Mouse (Mus musculus): Measurements from ENCODE around the gene Cyb561d1. TPM values are rescaled to one million over a fixed set of nuclear protein-coding genes. Genes with fewer than 3 reads are reported as not detected.

The Cyb561d1 gene
- total RNA-seq, 2 experiments from 2014 or later, result 20.6 to 21.4 TPM

GRCm38 (mm10) chr3:108204470-108204869, 3.5 kb upstream of the Cyb561d1 start:
- no peak for DNase-seq (ENCODE audit: low spot score in 2 of 2)

DNA sequence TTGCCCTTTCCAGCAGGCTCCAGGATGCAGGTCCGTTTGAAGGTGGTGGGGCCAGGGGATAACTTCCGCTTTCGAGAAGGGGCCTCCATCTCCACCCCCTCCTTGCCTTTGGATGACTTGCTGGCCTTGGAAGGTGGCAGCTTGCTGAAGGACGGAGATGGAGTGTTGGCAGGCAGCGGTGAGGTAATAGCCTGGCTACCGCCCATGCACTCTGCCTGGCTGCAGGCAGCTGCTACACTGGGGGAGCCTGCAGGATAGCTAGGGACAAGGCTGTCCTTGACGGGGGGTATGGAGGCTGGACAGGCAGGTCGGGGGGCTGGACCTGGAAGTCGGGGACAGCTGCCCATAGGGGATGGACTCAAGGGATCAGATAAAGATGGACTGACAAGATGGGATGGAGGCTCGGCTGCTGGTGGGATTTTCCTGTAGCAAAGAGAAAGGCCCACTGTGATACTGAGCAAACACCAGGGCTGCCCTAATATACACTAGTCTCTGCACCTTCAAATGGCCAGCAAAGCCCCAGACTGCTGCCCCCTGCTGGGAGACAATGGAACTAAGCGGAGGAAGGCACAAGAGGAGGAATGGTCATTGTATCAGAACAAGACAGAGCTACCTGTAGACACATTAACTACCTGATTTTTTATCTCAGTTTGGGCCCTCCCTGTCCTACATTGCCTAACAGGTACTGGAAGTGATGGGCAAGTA, 2.8 kb upstream of the Cyb561d1 start:
- DNase-seq (ENCODE audit: low spot score in 2 of 2), result peak; percentile 78 to 88

DNA sequence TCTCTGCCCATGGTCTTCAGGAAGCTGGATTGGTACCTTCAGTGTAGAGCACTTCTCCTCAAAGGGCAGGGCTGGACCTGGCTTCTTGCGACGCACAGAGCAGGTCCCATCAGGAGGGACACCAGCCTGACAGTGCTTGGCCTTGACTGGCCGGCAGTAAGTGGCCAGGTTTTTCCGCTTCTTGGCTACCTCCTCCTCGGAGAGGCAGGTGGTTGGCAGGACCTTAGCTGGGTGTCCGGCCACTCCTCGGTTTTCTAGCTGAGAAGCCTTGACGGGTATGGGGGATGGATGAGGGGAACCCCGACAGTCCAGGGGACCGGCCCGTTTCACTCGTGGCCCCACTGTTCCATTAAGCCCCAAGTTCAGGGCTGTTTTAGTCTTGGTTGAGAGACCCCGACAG, 2.2 kb upstream of the Cyb561d1 start:
- DNase-seq (ENCODE audit: low spot score in 2 of 2), result no peak

- no peak for DNase-seq (ENCODE audit: low spot score in 2 of 2)
These were observed 1.5 kb upstream of the Cyb561d1 start for GRCm38 (mm10) chr3:108202506-108202905.

- DNase-seq (ENCODE audit: low spot score in 2 of 2), result no peak
These were observed 1.8 kb downstream of the Cyb561d1 start for GRCm38 (mm10) chr3:108199231-108199630.

- peak; percentile 81 to 90 for DNase-seq (ENCODE audit: low spot score in 2 of 2)
These were observed 3.9 kb downstream of the Cyb561d1 start for GRCm38 (mm10) chr3:108197066-108197497.

GRCm38 (mm10) chr3:108195941-108196590, 4.9 kb downstream of the Cyb561d1 start:
- no peak for DNase-seq (ENCODE audit: low spot score in 2 of 2)

GRCm38 (mm10) chr3:108195287-108195686, 5.7 kb downstream of the Cyb561d1 start:
- DNase-seq (ENCODE audit: low spot score in 2 of 2), result no peak

DNA sequence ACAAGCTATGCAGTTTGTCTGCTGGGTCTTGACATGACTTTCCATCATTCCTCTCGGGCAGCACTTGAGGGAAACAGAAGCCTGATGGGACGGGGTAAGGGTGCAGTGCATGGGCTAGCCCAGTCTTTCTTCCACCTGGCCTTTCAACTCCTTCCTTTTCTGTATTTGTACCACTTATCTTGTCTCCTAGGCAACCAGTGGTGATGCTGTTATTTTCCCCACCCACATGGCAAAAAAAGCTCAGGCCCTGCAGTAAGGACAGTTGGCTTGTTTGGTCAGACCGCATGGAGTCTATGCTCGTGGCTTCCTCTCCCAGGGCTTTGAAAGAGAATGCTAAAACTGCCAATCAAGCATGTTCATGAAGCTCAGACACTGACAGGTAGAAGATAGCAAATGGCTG, 7.3 kb downstream of the Cyb561d1 start:
- no peak for DNase-seq (ENCODE audit: low spot score in 2 of 2)

DNA sequence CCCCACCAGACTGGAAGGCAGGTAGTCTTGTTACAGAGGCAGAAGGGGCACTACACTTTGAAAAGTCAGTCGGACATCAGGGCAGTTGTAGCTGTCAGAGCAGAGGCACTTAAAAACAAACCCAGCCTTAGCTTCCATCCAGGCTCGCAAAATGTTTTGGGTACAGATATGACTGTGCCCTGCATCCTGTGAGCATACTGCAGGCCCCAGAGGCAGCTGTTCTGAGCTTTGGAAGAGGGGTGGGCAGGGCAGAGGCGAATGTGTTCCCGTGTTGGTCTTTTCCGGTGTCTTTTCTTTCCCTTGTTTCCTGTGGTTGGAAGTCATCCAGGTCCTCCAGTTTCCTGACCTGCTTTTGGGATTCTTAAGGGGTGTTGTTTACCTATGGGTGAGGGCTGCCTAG, 11.1 kb downstream of the Cyb561d1 start:
- no peak for DNase-seq (ENCODE audit: low spot score in 2 of 2)

GRCm38 (mm10) chr3:108188716-108189490, 12.1 kb downstream of the Cyb561d1 start:
- DNase-seq (ENCODE audit: low spot score in 2 of 2), result peak in 1 of 2 experiments; percentile 1

- DNase-seq (ENCODE audit: low spot score in 2 of 2), result peak in 1 of 2 experiments; percentile 6
These were observed 13.8 kb downstream of the Cyb561d1 start for GRCm38 (mm10) chr3:108187111-108187795.

GRCm38 (mm10) chr3:108186098-108187047, 14.6 kb downstream of the Cyb561d1 start, which contains the start of gene Amigo1:
Amigo1 (plus strand) TSS chr3:108186335.
- DNase-seq (ENCODE audit: low spot score in 2 of 2), result peak; percentile 57 to 60

DNA sequence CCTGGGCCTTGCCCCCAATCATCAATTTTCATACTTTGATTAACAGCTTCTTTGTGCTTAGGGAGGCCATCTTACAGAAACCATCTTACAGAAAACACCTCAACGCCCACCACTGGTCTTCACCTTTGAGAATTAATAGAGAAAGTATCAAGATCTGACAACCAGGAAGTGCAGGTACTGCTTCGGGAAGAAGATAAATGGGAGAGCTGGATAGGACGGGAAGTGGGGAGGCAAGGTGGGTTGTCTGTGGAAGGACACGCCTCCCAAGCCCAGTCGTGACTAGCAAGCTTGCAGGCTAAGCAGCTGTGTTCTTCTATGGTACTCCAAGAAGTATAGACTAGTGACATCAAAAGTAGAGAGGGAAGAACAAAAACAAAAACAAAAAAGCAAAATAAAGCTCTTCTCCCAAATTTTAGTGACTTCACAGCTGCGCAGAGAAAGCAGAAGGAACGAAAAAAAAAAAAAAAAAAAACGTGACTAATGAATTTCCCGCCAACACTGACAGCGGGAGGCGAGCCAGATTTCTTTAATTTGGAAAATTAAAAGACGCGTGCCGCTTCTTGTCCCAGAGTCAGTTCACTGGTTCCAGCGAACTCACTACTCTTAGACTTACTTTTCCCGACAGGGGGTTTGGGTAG, 15.4 kb downstream of the Cyb561d1 start:
- DNase-seq (ENCODE audit: low spot score in 2 of 2), result no peak

- no peak for DNase-seq (ENCODE audit: low spot score in 2 of 2)
These were observed 16.3 kb downstream of the Cyb561d1 start for GRCm38 (mm10) chr3:108184742-108185141.

GRCm38 (mm10) chr3:108180514-108180913, 20.5 kb downstream of the Cyb561d1 start:
- no peak for DNase-seq (ENCODE audit: low spot score in 2 of 2)

DNA sequence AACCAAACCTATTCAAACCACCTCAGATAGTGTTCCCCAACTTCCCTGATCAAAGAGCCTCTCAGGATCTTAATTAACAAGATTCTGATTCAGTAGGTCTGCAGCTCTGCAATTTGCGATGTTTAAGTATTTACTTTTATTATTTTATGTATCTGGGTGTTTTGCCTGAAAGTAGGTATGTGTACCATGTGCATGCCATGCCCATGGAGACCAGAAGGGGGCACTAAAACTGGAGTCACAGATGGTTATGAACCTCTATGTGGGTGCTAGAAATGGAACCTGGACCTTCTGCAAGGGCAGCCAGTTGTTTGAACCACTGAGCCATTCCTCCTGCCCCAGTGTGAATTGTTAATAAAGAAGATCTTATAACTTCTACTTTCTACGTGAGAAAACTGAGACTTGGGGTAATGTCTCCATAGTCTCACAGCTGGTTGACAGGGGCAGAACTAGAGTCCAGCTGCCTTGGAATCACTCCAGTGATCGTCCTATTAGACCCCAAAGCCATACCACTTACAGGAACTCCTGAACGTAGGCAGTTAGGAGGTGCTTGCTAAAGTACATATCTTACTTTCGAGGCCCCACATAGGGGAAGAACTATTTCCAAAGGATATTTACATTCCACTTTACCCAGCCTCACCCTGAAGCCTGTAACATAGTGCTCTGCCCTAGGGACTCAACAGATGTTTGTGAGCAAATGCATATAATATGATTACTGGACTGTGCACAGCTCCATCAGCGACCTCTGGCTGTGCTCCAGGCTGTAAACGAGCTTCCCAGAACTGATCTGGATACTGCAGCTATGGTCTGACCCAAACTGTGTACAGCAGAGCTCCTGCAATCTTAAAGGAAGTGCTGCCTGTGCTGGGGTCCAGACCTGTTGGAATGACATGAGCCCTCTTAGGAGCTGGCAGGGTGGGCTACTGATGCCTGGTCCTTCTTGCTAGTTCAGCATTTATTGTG, 22.0 kb downstream of the Cyb561d1 start:
- no peak for DNase-seq (ENCODE audit: low spot score in 2 of 2)
